Mouse (Mus musculus): ENCODE measurements around the gene Atcay. TPM values are rescaled to one million over a fixed set of nuclear protein-coding genes. Genes with fewer than 3 reads are reported as not detected.

Atcay gene
- polyA plus RNA-seq (2015; fragmentation: Nextera tagmentation; extraction: Ambion mirVana): not detected in 2 replicates

DNA sequence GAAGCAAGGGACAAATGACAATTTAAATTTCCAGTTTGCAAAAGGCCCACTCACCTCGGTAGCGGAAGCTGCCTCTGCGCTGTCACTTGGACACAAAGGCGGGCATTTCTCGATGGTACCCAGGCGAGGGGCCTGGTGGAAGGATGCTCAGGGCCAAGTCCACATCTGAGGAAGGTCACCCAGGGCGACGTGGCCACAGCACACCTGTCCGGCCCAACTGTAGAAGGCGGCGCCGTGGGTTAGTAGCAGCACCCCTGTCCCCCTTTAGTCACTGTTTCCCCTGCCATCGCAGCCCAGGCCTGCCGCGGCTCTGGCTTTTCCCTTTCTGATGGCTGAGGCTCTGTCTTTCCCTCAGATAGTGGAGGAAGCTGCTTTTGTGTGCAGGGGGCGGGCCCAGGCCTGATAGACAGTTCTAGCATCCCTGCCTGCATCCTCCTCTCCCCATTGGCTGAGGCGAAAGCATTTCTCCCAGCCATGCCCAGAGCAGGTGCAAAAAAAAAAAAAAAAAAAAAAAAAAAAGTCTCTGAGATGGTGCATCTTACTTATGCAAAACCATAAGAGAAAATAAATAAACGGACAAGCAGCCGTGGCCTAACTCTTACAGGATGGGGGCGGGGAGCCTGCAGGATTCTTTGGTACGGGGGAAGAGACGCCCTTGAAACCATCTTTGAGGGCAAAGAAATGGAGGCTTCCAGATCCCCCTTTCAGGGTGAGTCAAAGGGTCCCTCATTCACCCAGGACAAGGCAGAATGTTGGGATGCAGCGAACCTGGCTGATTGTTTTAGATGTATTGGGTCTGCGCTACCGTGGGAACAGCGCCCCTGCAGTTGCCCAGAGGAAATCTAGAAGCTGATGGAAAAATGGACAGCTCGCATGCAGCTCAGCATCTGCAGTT, at the start of gene Atcay:
Gene Atcay, minus strand, starts transcription at position 396 of the 895 bp plus-strand sequence.
- no peaks in the 10 kb centered on the region for H3K9me3 ChIP-seq (ENCODE audit: low read length)
- H3K27me3 ChIP-seq (replicated peaks; ENCODE audit: insufficient read depth, low read length): peaks cover 24% of the 10 kb centered on the region
- no peaks in the 10 kb centered on the region for H3K36me3 ChIP-seq (ENCODE audit: insufficient read depth, low read length)
- ATAC-seq: no peak
- H3K4me3 ChIP-seq (ENCODE audit: low read depth, low read length): no peak within 1 kb of the TSS
- DNase-seq (ENCODE audit: low spot score): peak; percentile 48
- H3K27ac ChIP-seq (ENCODE audit: low read length): no peak within 1 kb of the TSS
- no peak within 1 kb of the TSS for H3K4me2 ChIP-seq (replicated peaks; ENCODE audit: low read depth, low read length)
- TF ChIP-seq EP300 (IDR thresholded peaks at IDR 0.05) (no peak), CTCF (IDR thresholded peaks at IDR 0.05) (peak; percentile 68)
- H3K4me1 ChIP-seq (ENCODE audit: insufficient read depth, low read depth, low read length): no peaks in the 10 kb centered on the region; the same call in 1 of the 2 replicates
- no peak within 1 kb of the TSS for H3K9ac ChIP-seq (replicated peaks; ENCODE audit: low read depth)
- WGBS: 11% methylated on average over 27 of the region's 27 CpGs

DNA sequence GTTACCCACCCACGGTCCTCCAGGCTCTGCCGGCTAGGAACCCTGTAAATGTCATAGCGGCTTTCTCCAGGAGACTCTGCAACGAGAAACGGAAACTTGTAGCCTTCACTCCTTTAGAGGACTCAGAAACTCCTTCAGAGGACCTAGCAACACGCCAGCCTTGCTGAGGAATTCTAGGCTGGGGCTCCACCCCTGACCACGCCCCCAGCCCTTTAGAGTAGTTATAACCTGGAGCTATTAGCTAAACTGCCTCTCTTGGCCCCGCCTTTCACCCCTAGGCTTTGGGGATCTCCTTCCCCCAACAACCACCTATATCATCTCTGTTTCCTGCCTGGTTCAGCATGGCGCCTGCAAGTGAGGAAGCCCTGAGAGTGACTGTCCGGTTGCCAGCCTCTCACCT, 48.9 kb upstream of the Atcay start:
- no peak overlapping the region for H3K4me2 ChIP-seq (replicated peaks; ENCODE audit: low read depth, low read length)
- no peak overlapping the region for H3K4me3 ChIP-seq (ENCODE audit: low read depth, low read length)
- H3K9me3 ChIP-seq (ENCODE audit: low read length): no peaks in the 10 kb centered on the region
- H3K27ac ChIP-seq (ENCODE audit: low read length): no peak overlapping the region
- no peaks in the 10 kb centered on the region for H3K4me1 ChIP-seq (ENCODE audit: insufficient read depth, low read depth, low read length)
- peak; percentile 54 for DNase-seq (ENCODE audit: low spot score)
- H3K27me3 ChIP-seq (replicated peaks; ENCODE audit: insufficient read depth, low read length): peaks cover 5% of the 10 kb centered on the region; the same call in 1 of the 2 replicates
- no peak overlapping the region for H3K9ac ChIP-seq (replicated peaks; ENCODE audit: low read depth)
- ATAC-seq: peak; percentile 57
- H3K36me3 ChIP-seq (ENCODE audit: insufficient read depth, low read length): no peaks in the 10 kb centered on the region; the same call in 1 of the 2 replicates
- TF ChIP-seq EP300 (IDR thresholded peaks at IDR 0.05) (no peak), CTCF (IDR thresholded peaks at IDR 0.05) (no peak)
- WGBS: 28% methylated on average over 9 of the region's 10 CpGs

DNA sequence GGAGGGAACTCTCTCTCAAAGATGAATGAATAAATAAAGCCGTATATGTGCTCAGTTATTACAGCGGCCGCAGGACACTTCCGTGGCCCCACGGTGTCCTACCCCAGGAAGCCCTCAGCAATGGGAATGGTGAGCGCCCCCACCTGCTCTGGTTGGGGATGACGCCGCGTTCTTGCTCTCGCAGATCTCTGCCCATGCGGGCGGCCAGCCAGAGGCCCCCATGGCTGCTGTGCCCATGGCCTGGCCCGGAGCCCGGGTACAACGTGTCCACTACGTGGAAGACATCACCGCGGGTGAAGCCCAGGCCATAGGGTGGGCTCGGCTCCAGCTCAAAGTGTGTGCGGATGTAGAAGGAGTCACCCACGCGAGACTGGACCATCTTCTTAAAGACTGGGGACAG, 47.0 kb upstream of the Atcay start:
- Histone ChIP-seq H3K9me3 (ENCODE audit: low read length) (no peaks in the 10 kb centered on the region), H3K4me2 (replicated peaks; ENCODE audit: low read depth, low read length) (no peak overlapping the region), H3K9ac (replicated peaks; ENCODE audit: low read depth) (no peak overlapping the region), H3K4me3 (ENCODE audit: low read depth, low read length) (no peak overlapping the region), H3K27me3 (replicated peaks; ENCODE audit: insufficient read depth, low read length) (no peaks in the 10 kb centered on the region), H3K27ac (ENCODE audit: low read length) (no peak overlapping the region), H3K4me1 (ENCODE audit: insufficient read depth, low read depth, low read length) (no peaks in the 10 kb centered on the region), H3K36me3 (ENCODE audit: insufficient read depth, low read length) (peaks cover 7% of the 10 kb centered on the region)
- WGBS: 76% methylated on average over 22 of the region's 22 CpGs
- DNase-seq (ENCODE audit: low spot score) (no peak), ATAC-seq (no peak)
- TF ChIP-seq EP300 (IDR thresholded peaks at IDR 0.05) (no peak), CTCF (IDR thresholded peaks at IDR 0.05) (no peak)

GRCm38 (mm10) chr10:81273842-81274241, 43.2 kb upstream of the Atcay start:
- H3K4me1 ChIP-seq (ENCODE audit: insufficient read depth, low read depth, low read length): peaks cover 4% of the 10 kb centered on the region; the same call in 1 of the 2 replicates
- H3K9ac ChIP-seq (replicated peaks; ENCODE audit: low read depth): no peak overlapping the region
- ATAC-seq: no peak
- TF ChIP-seq CTCF (IDR thresholded peaks at IDR 0.05): no peak
- no peak for TF ChIP-seq EP300 (IDR thresholded peaks at IDR 0.05)
- no peaks in the 10 kb centered on the region for H3K9me3 ChIP-seq (ENCODE audit: low read length)
- no peak overlapping the region for H3K27ac ChIP-seq (ENCODE audit: low read length)
- no peak overlapping the region for H3K4me3 ChIP-seq (ENCODE audit: low read depth, low read length)
- H3K36me3 ChIP-seq (ENCODE audit: insufficient read depth, low read length): peaks cover 17% of the 10 kb centered on the region
- DNase-seq (ENCODE audit: low spot score): no peak
- H3K27me3 ChIP-seq (replicated peaks; ENCODE audit: insufficient read depth, low read length): no peaks in the 10 kb centered on the region
- WGBS: 90% methylated on average over 19 of the region's 19 CpGs
- no peak overlapping the region for H3K4me2 ChIP-seq (replicated peaks; ENCODE audit: low read depth, low read length)

GRCm38 (mm10) chr10:81272356-81272755, 41.7 kb upstream of the Atcay start:
- WGBS: 89% methylated on average over 21 of the region's 21 CpGs
- H3K27ac ChIP-seq (ENCODE audit: low read length): no peak overlapping the region
- H3K36me3 ChIP-seq (ENCODE audit: insufficient read depth, low read length): peaks cover 17% of the 10 kb centered on the region
- ATAC-seq (no peak), DNase-seq (ENCODE audit: low spot score) (no peak)
- no peak overlapping the region for H3K9ac ChIP-seq (replicated peaks; ENCODE audit: low read depth)
- no peak for TF ChIP-seq EP300 (IDR thresholded peaks at IDR 0.05)
- TF ChIP-seq CTCF (IDR thresholded peaks at IDR 0.05): no peak
- no peak overlapping the region for H3K4me3 ChIP-seq (ENCODE audit: low read depth, low read length)
- no peak overlapping the region for H3K4me2 ChIP-seq (replicated peaks; ENCODE audit: low read depth, low read length)
- peaks cover 9% of the 10 kb centered on the region; the same call in 1 of the 2 replicates for H3K4me1 ChIP-seq (ENCODE audit: insufficient read depth, low read depth, low read length)
- H3K9me3 ChIP-seq (ENCODE audit: low read length): no peaks in the 10 kb centered on the region
- H3K27me3 ChIP-seq (replicated peaks; ENCODE audit: insufficient read depth, low read length): no peaks in the 10 kb centered on the region

DNA sequence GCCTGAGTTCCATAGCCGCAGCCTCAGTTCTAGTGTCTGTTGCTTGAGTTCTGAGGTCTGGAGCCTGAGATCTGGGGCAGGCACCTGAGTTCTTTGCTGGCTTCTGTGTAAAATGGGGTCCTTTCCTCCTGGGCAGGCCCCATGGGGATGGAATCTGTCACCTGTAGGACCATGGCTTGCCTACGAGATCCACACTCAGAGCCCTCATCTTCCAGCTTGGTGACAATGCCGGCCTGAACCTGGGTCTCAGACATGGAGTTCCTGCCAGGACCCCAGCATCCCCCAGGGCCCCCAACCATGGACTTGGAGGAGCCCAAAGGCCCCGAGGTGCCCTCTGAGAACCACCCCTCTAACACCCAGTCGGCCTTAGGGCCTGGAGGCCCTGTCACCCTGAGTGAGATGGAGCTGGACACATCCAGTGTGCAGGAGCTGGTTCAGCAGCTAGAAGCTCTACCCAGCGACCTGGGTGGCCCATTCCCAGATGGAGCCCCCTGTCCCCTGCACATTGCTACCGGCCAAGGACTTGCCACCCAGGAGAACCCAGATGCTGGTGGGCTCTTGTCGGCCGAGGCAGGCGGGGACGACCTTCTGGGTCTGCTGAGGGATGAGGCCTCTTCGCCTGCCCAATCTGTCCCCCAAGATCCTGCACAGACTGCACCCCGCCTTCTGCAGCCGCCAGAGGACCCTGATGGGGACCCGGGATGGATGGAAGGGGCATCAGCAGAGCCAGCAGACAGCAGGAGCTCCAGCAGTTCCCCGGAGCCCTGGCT, 38.2 kb upstream of the Atcay start:
- Histone ChIP-seq H3K9ac (replicated peaks; ENCODE audit: low read depth) (peak overlapping the region; percentile 86), H3K4me1 (ENCODE audit: insufficient read depth, low read depth, low read length) (peaks cover 9% of the 10 kb centered on the region; the same call in 1 of the 2 replicates), H3K9me3 (ENCODE audit: low read length) (no peaks in the 10 kb centered on the region), H3K36me3 (ENCODE audit: insufficient read depth, low read length) (peaks cover 21% of the 10 kb centered on the region), H3K4me3 (ENCODE audit: low read depth, low read length) (peak overlapping the region; percentile 66), H3K27ac (ENCODE audit: low read length) (peak overlapping the region; percentile 57; the same call in 1 of the 2 replicates), H3K27me3 (replicated peaks; ENCODE audit: insufficient read depth, low read length) (no peaks in the 10 kb centered on the region), H3K4me2 (replicated peaks; ENCODE audit: low read depth, low read length) (peak overlapping the region; percentile 81)
- TF ChIP-seq EP300 (IDR thresholded peaks at IDR 0.05) (no peak), CTCF (IDR thresholded peaks at IDR 0.05) (no peak)
- ATAC-seq (no peak), DNase-seq (ENCODE audit: low spot score) (no peak)
- 75% methylated on average over 16 of the region's 16 CpGs for WGBS

Data from lung, postnatal 0 days (tissue).